Mouse (Mus musculus): ENCODE results near the gene Cct7. TPM values are rescaled to one million over a fixed set of nuclear protein-coding genes. Genes with fewer than 3 reads are reported as not detected.

The Cct7 gene
- polyA plus RNA-seq, 1 experiment = 334 TPM

GRCm38 (mm10) chr6:85469660-85470430 is 18.5 kb downstream of the Cct7 start:
- H3K36me3 ChIP-seq (ENCODE audit: control insufficient read depth, insufficient read depth) = peaks cover 40% of the 10 kb centered on the region
- H3K4me3 ChIP-seq = no peak overlapping the region
- no peak overlapping the region for H3K4me2 ChIP-seq (ENCODE audit: low read depth)
- no peak for TF ChIP-seq USF1 (IDR thresholded peaks at IDR 0.05; ENCODE audit: low read depth)
- peak; percentile 81 for TF ChIP-seq POLR2AphosphoS2 (IDR thresholded peaks at IDR 0.05; ENCODE audit: insufficient read length, low read depth)
- TF ChIP-seq TCF3 (IDR thresholded peaks at IDR 0.05; ENCODE audit: insufficient read length, low read depth) = no peak
- TF ChIP-seq MYOG (IDR thresholded peaks at IDR 0.05; ENCODE audit: control insufficient read depth in 1 of 3, insufficient read depth in 1 of 3, insufficient read length in 2 of 3, low read depth in 2 of 3) = no peak
- TF ChIP-seq MAX (IDR thresholded peaks at IDR 0.05; ENCODE audit: low read depth) = no peak
- TF ChIP-seq SRF (IDR thresholded peaks at IDR 0.05; ENCODE audit: control insufficient read depth, insufficient read length, low read depth) = no peak
- TF ChIP-seq MYOD1 (IDR thresholded peaks at IDR 0.05; ENCODE audit: control insufficient read depth in 1 of 3, insufficient read length in 2 of 3, low read depth in 2 of 3) = no peak
- no peaks in the 10 kb centered on the region for H3K79me2 ChIP-seq (ENCODE audit: control insufficient read depth, insufficient read depth)
- H3ac ChIP-seq (ENCODE audit: control insufficient read depth, insufficient read length) = no peak overlapping the region
- no peaks in the 10 kb centered on the region for H3K27me3 ChIP-seq (ENCODE audit: control insufficient read depth, insufficient read depth, insufficient read length)

- H3K27me3 ChIP-seq (ENCODE audit: control insufficient read depth, insufficient read depth, insufficient read length) = no peaks in the 10 kb centered on the region
- no peaks in the 10 kb centered on the region for H3K79me2 ChIP-seq (ENCODE audit: control insufficient read depth, insufficient read depth)
- H3K4me2 ChIP-seq (ENCODE audit: low read depth) = no peak overlapping the region
- peaks cover 19% of the 10 kb centered on the region for H3K36me3 ChIP-seq (ENCODE audit: control insufficient read depth, insufficient read depth)
- TF ChIP-seq POLR2AphosphoS2 (IDR thresholded peaks at IDR 0.05; ENCODE audit: insufficient read length, low read depth) = no peak
- no peak for TF ChIP-seq SRF (IDR thresholded peaks at IDR 0.05; ENCODE audit: control insufficient read depth, insufficient read length, low read depth)
- TF ChIP-seq REST (IDR thresholded peaks at IDR 0.05; ENCODE audit: insufficient read depth, insufficient read length) = no peak
- TF ChIP-seq TCF3 (IDR thresholded peaks at IDR 0.05; ENCODE audit: insufficient read length, low read depth) = no peak
- no peak for TF ChIP-seq TCF12 (IDR thresholded peaks at IDR 0.05; ENCODE audit: insufficient read depth, poor library complexity, severe bottlenecking)
- TF ChIP-seq POLR2A (IDR thresholded peaks at IDR 0.05; ENCODE audit: insufficient read length, low read depth) = no peak
- TF ChIP-seq CEBPB (IDR thresholded peaks at IDR 0.05; ENCODE audit: insufficient read depth, poor library complexity, severe bottlenecking) = no peak
- TF ChIP-seq E2F4 (IDR thresholded peaks at IDR 0.05; ENCODE audit: insufficient read depth) = no peak
- no peak for TF ChIP-seq USF1 (IDR thresholded peaks at IDR 0.05; ENCODE audit: low read depth)
- no peak for TF ChIP-seq MAX (IDR thresholded peaks at IDR 0.05; ENCODE audit: low read depth)
- no peak for TF ChIP-seq MYOD1 (IDR thresholded peaks at IDR 0.05; ENCODE audit: control insufficient read depth in 1 of 3, insufficient read length in 2 of 3, low read depth in 2 of 3)
- no peak for TF ChIP-seq MYOG (IDR thresholded peaks at IDR 0.05; ENCODE audit: control insufficient read depth in 1 of 3, insufficient read depth in 1 of 3, insufficient read length in 2 of 3, low read depth in 2 of 3)
- no peak overlapping the region for H3ac ChIP-seq (ENCODE audit: control insufficient read depth, insufficient read length)
- H3K4me3 ChIP-seq = no peak overlapping the region
Observed at GRCm38 (mm10) chr6:85471962-85472361, 20.6 kb downstream of the Cct7 start.

- H3K4me3 ChIP-seq = no peak overlapping the region
- no peak overlapping the region for H3K4me2 ChIP-seq (ENCODE audit: low read depth)
- no peak for TF ChIP-seq CEBPB (IDR thresholded peaks at IDR 0.05; ENCODE audit: insufficient read depth, poor library complexity, severe bottlenecking)
- no peak for TF ChIP-seq USF1 (IDR thresholded peaks at IDR 0.05; ENCODE audit: low read depth)
- peak in 2 of 3 experiments; percentile 66 to 72 for TF ChIP-seq MYOD1 (IDR thresholded peaks at IDR 0.05; ENCODE audit: control insufficient read depth in 1 of 3, insufficient read length in 2 of 3, low read depth in 2 of 3)
- no peak overlapping the region for H3ac ChIP-seq (ENCODE audit: control insufficient read depth, insufficient read length)
- peaks cover 1% of the 10 kb centered on the region for H3K27me3 ChIP-seq (ENCODE audit: control insufficient read depth, insufficient read depth, insufficient read length)
- no peaks in the 10 kb centered on the region for H3K79me2 ChIP-seq (ENCODE audit: control insufficient read depth, insufficient read depth)
- H3K36me3 ChIP-seq (ENCODE audit: control insufficient read depth, insufficient read depth) = peaks cover 15% of the 10 kb centered on the region
Observed at GRCm38 (mm10) chr6:85472542-85472941, 21.2 kb downstream of the Cct7 start.

- TF ChIP-seq USF1 (IDR thresholded peaks at IDR 0.05; ENCODE audit: low read depth) (no peak), MYOG (IDR thresholded peaks at IDR 0.05; ENCODE audit: control insufficient read depth in 1 of 3, insufficient read depth in 1 of 3, insufficient read length in 2 of 3, low read depth in 2 of 3) (no peak), MYOD1 (IDR thresholded peaks at IDR 0.05; ENCODE audit: control insufficient read depth in 1 of 3, insufficient read length in 2 of 3, low read depth in 2 of 3) (no peak), TCF3 (IDR thresholded peaks at IDR 0.05; ENCODE audit: insufficient read length, low read depth) (no peak), TCF12 (IDR thresholded peaks at IDR 0.05; ENCODE audit: insufficient read depth, poor library complexity, severe bottlenecking) (no peak), REST (IDR thresholded peaks at IDR 0.05; ENCODE audit: insufficient read depth, insufficient read length) (no peak), MAX (IDR thresholded peaks at IDR 0.05; ENCODE audit: low read depth) (no peak), E2F4 (IDR thresholded peaks at IDR 0.05; ENCODE audit: insufficient read depth) (no peak), POLR2AphosphoS2 (IDR thresholded peaks at IDR 0.05; ENCODE audit: insufficient read length, low read depth) (no peak), CEBPB (IDR thresholded peaks at IDR 0.05; ENCODE audit: insufficient read depth, poor library complexity, severe bottlenecking) (no peak), POLR2A (IDR thresholded peaks at IDR 0.05; ENCODE audit: insufficient read length, low read depth) (no peak)
- no peak overlapping the region for H3K4me3 ChIP-seq
- H3K36me3 ChIP-seq (ENCODE audit: control insufficient read depth, insufficient read depth) = no peaks in the 10 kb centered on the region
- no peaks in the 10 kb centered on the region for H3K79me2 ChIP-seq (ENCODE audit: control insufficient read depth, insufficient read depth)
- H3ac ChIP-seq (ENCODE audit: control insufficient read depth, insufficient read length) = no peak overlapping the region
- H3K4me2 ChIP-seq (ENCODE audit: low read depth) = no peak overlapping the region
- peaks cover 27% of the 10 kb centered on the region for H3K27me3 ChIP-seq (ENCODE audit: control insufficient read depth, insufficient read depth, insufficient read length)
Observed at GRCm38 (mm10) chr6:85475581-85475980, 24.3 kb downstream of the Cct7 start.

- TF ChIP-seq TCF12 (IDR thresholded peaks at IDR 0.05; ENCODE audit: insufficient read depth, poor library complexity, severe bottlenecking) (no peak), TCF3 (IDR thresholded peaks at IDR 0.05; ENCODE audit: insufficient read length, low read depth) (no peak), SRF (IDR thresholded peaks at IDR 0.05; ENCODE audit: control insufficient read depth, insufficient read length, low read depth) (no peak)
- Histone ChIP-seq H3K4me3 (no peak overlapping the region), H3K27me3 (ENCODE audit: control insufficient read depth, insufficient read depth, insufficient read length) (peaks cover 41% of the 10 kb centered on the region), H3ac (ENCODE audit: control insufficient read depth, insufficient read length) (no peak overlapping the region), H3K79me2 (ENCODE audit: control insufficient read depth, insufficient read depth) (no peaks in the 10 kb centered on the region), H3K36me3 (ENCODE audit: control insufficient read depth, insufficient read depth) (no peaks in the 10 kb centered on the region), H3K4me2 (ENCODE audit: low read depth) (no peak overlapping the region)
Observed at GRCm38 (mm10) chr6:85477366-85477917, 26.1 kb downstream of the Cct7 start.

All from myocyte (in vitro differentiated cells).